Mouse (Mus musculus): ENCODE results near the gene Coro6. TPM values are rescaled to one million over a fixed set of nuclear protein-coding genes. Genes with fewer than 3 reads are reported as not detected.

The Coro6 gene
- total and polyA plus RNA-seq, 3 experiments = 0.04 to 0.18 TPM; not detected in 1

- peak; percentile 84; the same call in 1 of the 2 replicates for TF ChIP-seq MAZ (IDR thresholded peaks at IDR 0.05; ENCODE audit: low read depth, low read length)
- no peak for TF ChIP-seq MYB (IDR thresholded peaks at IDR 0.05; ENCODE audit: low read depth, low read length)
- TF ChIP-seq SIN3A (IDR thresholded peaks at IDR 0.05; ENCODE audit: low read length) = peak; percentile 99
- peak; percentile 11; the same call in 1 of the 2 replicates for TF ChIP-seq RCOR1 (IDR thresholded peaks at IDR 0.05; ENCODE audit: low read depth, low read length)
- peak; percentile 60 for TF ChIP-seq BHLHE40 (IDR thresholded peaks at IDR 0.05; ENCODE audit: borderline replicate concordance, low read depth, low read length)
- TF ChIP-seq E2F4 (IDR thresholded peaks at IDR 0.05; ENCODE audit: borderline replicate concordance, low read depth, low read length) = no peak
- TF ChIP-seq MYC (IDR thresholded peaks at IDR 0.05; ENCODE audit: low read depth, low read length) = peak; percentile 99
- no peak for TF ChIP-seq TBP (IDR thresholded peaks at IDR 0.05; ENCODE audit: low read depth, low read length)
- TF ChIP-seq TAL1 (IDR thresholded peaks at IDR 0.05; ENCODE audit: low read length) = no peak
- TF ChIP-seq EP300 (IDR thresholded peaks at IDR 0.05; ENCODE audit: low read depth in 1 of 2, low read length in 2 of 2) = no peak
- peak; percentile 80 for TF ChIP-seq ZMIZ1 (IDR thresholded peaks at IDR 0.05; ENCODE audit: low read depth, low read length)
- TF ChIP-seq ZKSCAN1 (IDR thresholded peaks at IDR 0.05; ENCODE audit: low read depth, low read length) = peak; percentile 6; the same call in 1 of the 2 replicates
- peak; percentile 99 for TF ChIP-seq MAX (IDR thresholded peaks at IDR 0.05; ENCODE audit: low read length)
- TF ChIP-seq GATA1 (IDR thresholded peaks at IDR 0.05; ENCODE audit: low read depth, low read length) = no peak
- peak; percentile 94 for TF ChIP-seq USF1 (IDR thresholded peaks at IDR 0.05; ENCODE audit: low read depth, low read length)
- no peak for TF ChIP-seq CHD2 (IDR thresholded peaks at IDR 0.05; ENCODE audit: low read length)
- TF ChIP-seq SMC3 (IDR thresholded peaks at IDR 0.05; ENCODE audit: low read depth, low read length) = peak; percentile 97
- peak in 1 of 2 experiments; percentile 31; a peak in 1 of 4 replicates for TF ChIP-seq POLR2A (IDR thresholded peaks at IDR 0.05; ENCODE audit: control insufficient read depth in 1 of 2, insufficient read depth in 1 of 2, low read depth in 1 of 2, low read length in 2 of 2, poor library complexity in 1 of 2)
- TF ChIP-seq CHD1 (IDR thresholded peaks at IDR 0.05; ENCODE audit: low read depth, low read length) = no peak
- TF ChIP-seq HCFC1 (IDR thresholded peaks at IDR 0.05; ENCODE audit: low read depth, low read length) = peak; percentile 65; the same call in 1 of the 2 replicates
Observed at GRCm38 (mm10) chr11:77508068-77509021, 46.1 kb downstream of the Coro6 start (continued).

DNA sequence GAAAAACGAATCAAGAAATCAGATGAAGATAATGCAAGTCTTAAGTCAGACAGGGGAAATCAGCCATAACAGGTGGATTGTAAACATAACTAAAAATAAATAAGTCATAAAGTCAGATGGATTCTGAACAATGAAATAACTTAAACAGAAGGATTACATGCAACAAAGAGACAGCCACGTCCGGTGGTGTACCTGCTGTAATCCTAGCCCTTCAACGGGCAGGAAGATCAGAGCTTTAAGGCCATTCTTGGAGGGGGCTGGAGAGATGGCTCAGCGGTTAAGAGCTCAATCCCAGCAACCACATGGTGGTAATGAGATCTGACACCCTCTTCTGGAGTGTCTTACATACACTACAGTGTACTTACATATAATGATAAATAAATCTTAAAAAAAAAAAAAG is 49.1 kb downstream of the Coro6 start:
- H3K79me2 ChIP-seq (ENCODE audit: control insufficient read depth, insufficient read depth, low read length, poor library complexity) = peaks cover 2% of the 10 kb centered on the region; the same call in 1 of the 2 replicates
- no peak for DNase-seq (ENCODE audit: low read depth, low spot score)

More for the DNA sequence above, 49.1 kb downstream of the Coro6 start:
- H3K27me3 ChIP-seq (ENCODE audit: control insufficient read depth in 1 of 2, insufficient read depth in 2 of 2, low read length in 2 of 2) = no peaks in the 10 kb centered on the region
- H3K9me3 ChIP-seq (replicated peaks; ENCODE audit: insufficient read depth, low read length) = no peaks in the 10 kb centered on the region
- no peak overlapping the region for H3K9ac ChIP-seq (ENCODE audit: control insufficient read depth, low read depth, low read length, poor library complexity, severe bottlenecking)
- no peak overlapping the region for H3K4me3 ChIP-seq (ENCODE audit: control insufficient read depth in 1 of 2, insufficient read depth in 1 of 2, low read depth in 2 of 2, low read length in 2 of 2)
- H3K27ac ChIP-seq (ENCODE audit: control insufficient read depth, low read depth, low read length) = no peak overlapping the region
- TF ChIP-seq BHLHE40 (IDR thresholded peaks at IDR 0.05; ENCODE audit: borderline replicate concordance, low read depth, low read length) = no peak
- TF ChIP-seq ZMIZ1 (IDR thresholded peaks at IDR 0.05; ENCODE audit: low read depth, low read length) = no peak
- no peak for TF ChIP-seq KAT2A (conservative IDR thresholded peaks at IDR 0.05; ENCODE audit: low read depth, low read length)
- TF ChIP-seq ELF1 (IDR thresholded peaks at IDR 0.05; ENCODE audit: low read depth, low read length) = no peak
- TF ChIP-seq ZNF384 (IDR thresholded peaks at IDR 0.05; ENCODE audit: low read depth, low read length) = no peak
- TF ChIP-seq TBP (IDR thresholded peaks at IDR 0.05; ENCODE audit: low read depth, low read length) = no peak
- no peak for TF ChIP-seq CHD2 (IDR thresholded peaks at IDR 0.05; ENCODE audit: low read length)
- TF ChIP-seq CTCF (IDR thresholded peaks at IDR 0.05 in 2 of 3, conservative IDR thresholded peaks at IDR 0.05 in 1 of 3; ENCODE audit: control insufficient read depth in 1 of 3, insufficient read depth in 1 of 3, low read depth in 2 of 3, low read length in 3 of 3, poor library complexity in 1 of 3, severe bottlenecking in 1 of 3) = no peak
- TF ChIP-seq ZC3H11A (IDR thresholded peaks at IDR 0.05; ENCODE audit: low read depth, low read length) = no peak
- no peak for TF ChIP-seq MYC (IDR thresholded peaks at IDR 0.05; ENCODE audit: low read depth, low read length)
- no peak for TF ChIP-seq MYB (IDR thresholded peaks at IDR 0.05; ENCODE audit: low read depth, low read length)
- TF ChIP-seq POLR2AphosphoS5 (IDR thresholded peaks at IDR 0.05; ENCODE audit: borderline replicate concordance, low read depth, low read length) = no peak
- TF ChIP-seq MAZ (IDR thresholded peaks at IDR 0.05; ENCODE audit: low read depth, low read length) = no peak
- no peak for TF ChIP-seq SMC3 (IDR thresholded peaks at IDR 0.05; ENCODE audit: low read depth, low read length)
- TF ChIP-seq ETS1 (IDR thresholded peaks at IDR 0.05; ENCODE audit: low read depth, low read length) = no peak
- no peak for TF ChIP-seq HCFC1 (IDR thresholded peaks at IDR 0.05; ENCODE audit: low read depth, low read length)
- TF ChIP-seq RAD21 (IDR thresholded peaks at IDR 0.05; ENCODE audit: low read depth, low read length) = no peak
- TF ChIP-seq MXI1 (IDR thresholded peaks at IDR 0.05; ENCODE audit: low read depth, low read length) = no peak
- H3K4me1 ChIP-seq (ENCODE audit: control insufficient read depth in 1 of 2, insufficient read depth in 2 of 2, low read length in 2 of 2) = peaks cover 2 to 21% of the 10 kb centered on the region in 2 experiments; a peak in 3 of 4 replicates
- peaks cover 0 to 8% of the 10 kb centered on the region in 2 experiments; a peak in 2 of 4 replicates for H3K36me3 ChIP-seq (ENCODE audit: control insufficient read depth in 1 of 2, insufficient read depth in 2 of 2, low read length in 2 of 2)
